Mouse (Mus musculus) cerebellum, postnatal 36 days (tissue): ENCODE data around the gene Plekhg5.

Experiments used
- DNase-seq, 2 experiments: peaks; one replicate each; pipeline ENCODE4 v3.0.0; 2021 to 2022; ENCODE audit warnings: mixed read lengths in 2 of 2

The Plekhg5 gene

GRCm38 (mm10) chr4:152070494-152071396 is 1.6 kb upstream of the Plekhg5 start:
- DNase-seq = no peak

GRCm38 (mm10) chr4:152072655-152073054 is 357 bp downstream of the Plekhg5 start:
- no peak for DNase-seq

DNA sequence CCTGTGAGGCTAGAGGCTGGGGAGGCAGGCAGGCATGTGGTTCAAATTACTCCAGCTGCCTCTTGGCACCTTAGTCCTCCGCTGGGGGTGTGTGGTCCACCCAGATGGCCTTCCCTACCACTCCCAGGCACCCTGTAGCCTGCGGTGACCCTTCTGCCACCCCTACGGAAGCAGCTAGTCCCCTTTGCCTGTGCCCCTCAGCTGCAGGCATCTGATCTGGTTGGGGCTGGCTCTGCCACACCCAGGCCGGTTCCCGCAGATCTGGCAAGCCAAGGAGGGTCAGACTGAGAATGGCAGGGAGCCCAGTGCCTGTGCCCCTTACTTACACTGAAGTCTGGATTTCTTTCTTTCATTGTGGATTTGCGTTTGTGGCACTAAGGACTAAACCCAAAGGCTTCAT is 1.4 kb downstream of the Plekhg5 start:
- DNase-seq = no peak

- DNase-seq = no peak
Observed at GRCm38 (mm10) chr4:152074548-152074947, 2.2 kb downstream of the Plekhg5 start.

DNA sequence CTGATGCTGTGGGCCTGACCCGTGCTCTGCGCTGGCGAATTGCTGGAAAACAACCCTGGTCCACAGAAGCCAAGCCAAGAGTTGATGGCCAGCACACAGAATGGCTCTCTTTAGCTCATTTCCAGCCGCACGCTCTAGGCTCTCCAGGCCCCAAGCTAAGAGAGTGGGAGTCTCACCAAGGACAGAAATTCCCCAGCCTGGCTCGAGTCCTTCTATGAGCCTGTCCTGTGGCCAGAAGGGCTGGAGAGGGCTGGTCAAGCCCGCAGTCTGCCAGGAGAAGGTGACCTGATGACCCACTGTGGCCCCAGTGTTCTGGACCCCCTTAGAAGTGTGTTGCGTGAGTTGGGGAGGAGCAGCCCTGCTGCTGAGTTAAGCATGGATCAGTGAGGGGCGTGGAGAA is 4.9 kb downstream of the Plekhg5 start:
- no peak for DNase-seq

DNA sequence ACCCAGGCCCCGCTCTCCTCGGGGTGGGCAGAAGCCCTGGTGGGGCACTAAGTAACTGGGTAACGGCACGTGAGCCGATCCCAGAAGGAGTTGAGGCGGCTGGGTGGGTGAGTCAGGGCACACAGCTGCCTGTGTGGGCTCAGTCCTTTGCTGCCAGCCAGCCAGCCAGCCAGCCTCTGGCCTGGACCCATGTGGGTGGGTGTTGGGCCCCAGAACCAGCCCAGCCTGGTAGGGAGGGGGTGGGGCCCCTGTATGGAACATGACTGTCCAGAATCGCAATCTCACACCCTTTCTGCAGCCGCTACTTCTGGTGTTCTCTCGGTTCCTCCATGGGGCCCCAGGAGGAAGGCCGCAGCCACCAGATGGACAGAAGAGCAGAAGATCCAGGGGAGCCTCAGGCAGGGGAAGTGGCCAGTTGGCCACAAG is 5.8 kb downstream of the Plekhg5 start:
- no peak for DNase-seq

DNA sequence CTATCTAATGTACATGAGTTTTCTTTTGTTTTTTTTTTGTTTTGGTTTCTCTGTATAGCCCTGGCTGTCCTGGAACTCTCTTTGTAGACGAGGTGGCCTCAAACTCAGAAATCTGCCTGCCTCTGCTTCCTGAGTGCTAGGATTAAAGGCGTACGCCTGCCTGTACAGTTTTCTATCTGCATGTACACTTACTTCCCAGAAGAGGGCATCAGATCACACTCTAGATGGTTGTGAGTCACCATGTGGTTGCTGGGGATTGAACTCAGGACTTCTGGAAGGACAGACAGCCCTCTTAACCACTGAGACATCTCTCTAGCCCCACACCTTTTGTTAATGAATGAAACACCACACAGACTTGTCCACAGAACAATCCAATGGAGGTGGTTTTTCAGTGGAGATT is 7.0 kb downstream of the Plekhg5 start:
- DNase-seq = no peak

GRCm38 (mm10) chr4:152079931-152080330 is 7.6 kb downstream of the Plekhg5 start:
- no peak for DNase-seq

GRCm38 (mm10) chr4:152083611-152084220 is 11.4 kb downstream of the Plekhg5 start:
- DNase-seq = no peak

DNA sequence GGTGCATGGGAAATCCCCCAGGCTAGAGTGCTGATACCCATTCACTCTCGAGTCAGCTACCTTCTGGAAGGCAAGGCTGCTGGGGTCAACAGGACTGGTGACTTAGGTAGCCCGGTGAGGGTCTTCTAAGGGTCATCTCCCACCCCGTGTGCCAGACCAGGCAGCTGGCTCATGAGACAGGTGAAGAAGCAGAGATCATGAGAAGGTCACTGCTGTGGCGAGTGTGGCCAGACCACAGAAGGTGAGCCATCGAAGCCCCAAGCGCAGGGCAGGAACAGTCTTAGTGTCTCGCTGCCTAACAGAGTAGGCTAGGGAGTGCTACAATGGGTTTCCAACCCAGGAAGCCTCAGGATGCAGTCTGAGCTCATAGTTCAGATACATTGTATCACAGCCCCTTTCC is 12.3 kb downstream of the Plekhg5 start:
- no peak for DNase-seq

GRCm38 (mm10) chr4:152086505-152087210 is 14.4 kb downstream of the Plekhg5 start:
- DNase-seq = no peak

GRCm38 (mm10) chr4:152087211-152088081 is 15.1 kb downstream of the Plekhg5 start:
- DNase-seq = no peak

GRCm38 (mm10) chr4:152088133-152088532 is 15.8 kb downstream of the Plekhg5 start:
- DNase-seq = no peak

DNA sequence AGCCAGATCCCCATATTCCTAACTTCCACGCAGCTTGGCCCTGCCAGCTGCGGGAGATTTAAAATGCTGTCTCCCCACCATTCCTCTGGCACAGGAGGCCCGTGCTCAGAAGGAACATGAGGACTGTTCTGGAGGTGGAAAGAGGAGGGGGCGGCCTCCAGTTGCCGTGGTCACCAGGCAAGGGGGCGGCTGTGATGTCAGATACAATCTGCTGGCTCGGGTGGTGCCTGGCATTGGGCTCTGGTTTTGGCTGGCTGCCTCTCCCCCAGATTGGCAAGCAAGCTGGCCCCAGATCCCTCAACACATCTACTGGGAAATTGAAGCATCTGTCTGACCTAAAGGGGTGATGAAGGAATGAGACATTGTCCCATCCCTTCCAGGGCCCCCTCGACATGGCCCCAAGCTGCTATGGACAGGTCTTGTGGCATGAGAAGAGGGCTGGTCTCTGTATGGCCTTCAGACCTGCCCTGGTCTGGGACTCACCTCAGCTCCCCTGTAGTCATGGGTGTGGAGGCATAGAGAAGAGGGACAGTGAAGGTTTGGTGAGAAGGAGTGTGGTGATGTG is 16.3 kb downstream of the Plekhg5 start:
- DNase-seq = no peak

DNA sequence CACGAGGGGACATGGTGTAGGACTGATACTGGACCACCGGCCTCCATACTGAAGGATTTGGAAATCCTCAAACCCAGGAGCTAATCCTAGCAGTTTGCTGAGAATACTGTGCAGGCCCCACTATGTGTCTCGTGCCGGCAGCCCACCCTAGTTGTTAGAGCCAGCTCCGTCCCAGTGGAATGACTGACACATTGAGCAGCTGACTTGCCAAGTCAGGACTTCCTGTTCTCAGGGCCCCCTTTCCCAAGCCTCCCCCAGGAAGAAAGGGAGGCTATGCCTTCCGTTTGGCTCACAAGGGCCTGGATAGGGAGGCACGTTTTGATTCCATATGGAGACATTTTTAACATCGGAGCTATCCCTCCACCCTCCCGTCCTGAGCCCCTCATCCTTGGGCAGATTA is 17.9 kb downstream of the Plekhg5 start:
- DNase-seq = no peak

DNA sequence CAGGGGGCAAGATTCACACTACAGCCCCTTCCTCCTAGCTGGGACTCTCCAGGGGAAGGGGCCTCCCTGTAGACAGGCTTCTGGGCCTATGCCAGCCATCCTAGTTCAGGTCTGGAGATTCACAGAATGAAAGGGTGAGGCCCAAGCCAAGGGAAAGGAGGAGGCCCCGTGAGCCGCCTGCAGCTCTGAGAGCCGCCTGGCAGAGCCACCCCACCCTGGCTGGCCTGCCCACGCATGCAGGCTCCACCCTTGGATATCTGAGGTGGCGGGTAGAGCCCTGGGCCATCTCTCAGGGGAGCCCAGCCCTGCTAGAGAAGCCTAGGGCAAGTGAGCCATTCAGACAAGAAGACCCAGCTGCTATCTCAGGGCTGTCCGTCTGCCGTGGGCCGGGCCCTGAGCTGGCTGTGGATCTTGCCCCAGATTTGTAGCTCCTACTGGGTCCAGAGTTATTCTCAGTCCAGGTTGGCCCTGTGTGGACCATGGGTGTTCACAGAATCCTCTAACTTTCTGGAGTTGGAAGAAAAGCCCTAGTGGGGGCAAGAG is 20.5 kb downstream of the Plekhg5 start:
- no peak for DNase-seq

GRCm38 (mm10) chr4:152094233-152094632 is 21.9 kb downstream of the Plekhg5 start:
- no peak for DNase-seq

- DNase-seq = peak; percentile 63 to 67
Observed at GRCm38 (mm10) chr4:152095937-152096910, 23.9 kb downstream of the Plekhg5 start.

DNA sequence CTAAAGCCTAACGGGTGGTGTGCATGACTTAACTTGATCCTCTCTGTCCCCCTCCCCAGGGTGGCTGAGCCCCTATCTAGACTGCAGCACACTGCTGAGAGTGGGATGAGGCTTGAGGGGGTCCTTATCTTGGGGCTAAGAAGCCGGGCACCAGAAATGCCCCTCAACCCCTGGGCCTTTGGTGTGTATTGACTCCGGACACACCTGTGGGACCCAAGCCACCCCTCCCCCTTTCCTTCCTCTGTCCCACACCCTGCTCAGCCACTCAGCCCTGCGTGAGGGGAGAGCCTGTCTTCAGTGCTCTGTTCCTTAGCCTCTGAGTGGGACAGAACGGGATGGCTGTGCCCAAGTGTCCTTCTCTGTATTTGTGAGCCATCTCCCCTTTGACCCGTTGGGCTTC is 24.6 kb downstream of the Plekhg5 start:
- DNase-seq = no peak

GRCm38 (mm10) chr4:152097911-152098799 is 25.9 kb downstream of the Plekhg5 start:
- peak in 1 of 2 experiments; percentile 19 for DNase-seq
